In the genomic region with DNA sequence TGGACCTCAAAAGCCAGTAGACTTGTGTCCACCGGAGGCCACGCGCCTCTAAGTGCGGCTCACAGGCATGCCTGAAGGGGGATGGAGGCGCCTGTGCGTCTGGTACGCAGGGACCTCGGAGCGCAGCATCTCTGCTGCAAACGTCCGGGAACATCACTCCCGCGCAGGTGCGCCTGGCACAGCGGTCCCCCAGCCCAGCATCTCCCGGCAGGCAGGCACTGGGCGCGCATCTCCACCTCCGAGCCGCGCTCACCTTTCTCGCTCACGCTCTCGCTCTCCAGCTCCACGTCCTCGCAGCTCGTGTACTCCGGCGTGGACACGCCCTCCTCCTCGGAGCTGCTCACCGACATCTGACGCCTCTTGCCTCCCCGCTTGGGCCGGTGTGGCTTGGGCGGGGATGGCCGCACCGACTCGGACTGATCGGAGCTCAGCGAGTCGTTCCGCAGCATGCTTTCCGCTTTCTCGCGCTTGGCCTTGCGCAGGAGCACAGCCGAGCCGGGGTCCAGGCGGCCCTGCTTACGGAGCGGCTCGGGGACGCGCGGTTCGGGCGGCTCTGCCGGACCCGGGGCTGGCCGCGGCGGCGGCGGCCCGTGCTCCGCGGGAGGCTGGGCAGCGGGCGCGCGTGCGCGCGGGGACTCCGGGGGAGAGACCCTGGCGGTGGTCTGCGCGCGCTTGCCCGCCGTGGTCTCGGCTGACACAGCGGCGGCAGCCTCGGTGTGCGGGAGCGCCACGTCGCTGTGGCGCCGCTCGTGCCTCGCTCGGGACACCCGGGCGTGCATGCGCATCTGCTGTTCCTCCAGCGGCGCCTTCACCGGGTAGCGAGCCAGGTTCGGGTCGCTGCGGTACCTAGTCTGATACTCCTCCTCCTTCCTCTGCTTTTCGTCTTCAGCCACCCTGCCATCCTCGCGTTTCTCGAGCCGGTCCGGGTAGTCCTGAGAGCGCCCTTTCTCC, we compare ENCODE assay signal across 9 mouse cellular contexts.
DNase-seq lines count a peak whose midpoint lies in the region; ATAC-seq and TF ChIP-seq lines count a peak whose summit lies in the region.
"Had no signal": no experiment of that assay in that cellular context is flagged by ENCODE, and none has a peak within 500 bp of the region (broad histone marks: within the 10 kb centered on the region; RNA-seq: fewer than 3 reads in every experiment).

No protein-coding gene starts in this region.

- no peak for TF ChIP-seq POLR2A in kidney, adult 2 months (IDR thresholded peaks at IDR 0.05; ENCODE audit: low read depth, low read length)
- no peak for TF ChIP-seq POLR2A in small intestine, adult 2 months (IDR thresholded peaks at IDR 0.05; ENCODE audit: low read depth, low read length)

- peak; percentile 89 for ATAC-seq in forebrain, embryonic 11.5 days (replicated peaks; ENCODE audit: low FRiP score)
- peak; percentile 88 for ATAC-seq in hindbrain, postnatal 0 days
- no peak for ATAC-seq in monocyte, adult 5-6 weeks (replicated peaks; ENCODE audit: insufficient number of reproducible peaks, low FRiP score, low TSS enrichment, poor library complexity, severe bottlenecking)

- no peak overlapping the region for H3K27ac ChIP-seq in kidney, adult 2 months (ENCODE audit: insufficient read depth, low read depth, low read length)
- H3K27ac ChIP-seq in forebrain, embryonic 11.5 days (ENCODE audit: low read depth, low read length): no peak overlapping the region
- H3K27ac ChIP-seq in hindbrain, postnatal 0 days: peak overlapping the region; percentile 80
- no peak overlapping the region for H3K27ac ChIP-seq in small intestine, adult 2 months (ENCODE audit: insufficient read depth, low read depth, low read length)

- DNase-seq in kidney, postnatal 10 days: peak; percentile 39
- no peak for DNase-seq in kidney, adult 2 months
- DNase-seq in cerebellum, adult 11 months: peak; percentile 44
- DNase-seq in forebrain, embryonic 11.5 days (ENCODE audit: low spot score): peak; percentile 81
- DNase-seq in hindbrain, postnatal 0 days (ENCODE audit: low spot score): peak; percentile 72
- DNase-seq in lung, postnatal 10 days: peak; percentile 8

- no peaks in the 10 kb centered on the region for H3K9me3 ChIP-seq in forebrain, embryonic 11.5 days (ENCODE audit: control insufficient read depth, low read length)
- no peaks in the 10 kb centered on the region for H3K9me3 ChIP-seq in hindbrain, postnatal 0 days (ENCODE audit: low read length)

- H3K9ac ChIP-seq in forebrain, embryonic 11.5 days (ENCODE audit: low read length): peak overlapping the region; percentile 57
- H3K9ac ChIP-seq in hindbrain, postnatal 0 days (replicated peaks; ENCODE audit: low read length): peak overlapping the region; percentile 65

- H3K27me3 ChIP-seq in kidney, adult 2 months (replicated peaks; ENCODE audit: control insufficient read depth, insufficient read depth, low read length): no peaks in the 10 kb centered on the region; the same call in 1 of the 2 replicates
- peaks cover 11% of the 10 kb centered on the region for H3K27me3 ChIP-seq in forebrain, embryonic 11.5 days (ENCODE audit: control insufficient read depth, insufficient read depth, low read length)
- H3K27me3 ChIP-seq in hindbrain, postnatal 0 days (ENCODE audit: insufficient read depth, low read length): no peaks in the 10 kb centered on the region
- peaks cover 3% of the 10 kb centered on the region; the same call in 1 of the 2 replicates for H3K27me3 ChIP-seq in small intestine, adult 2 months (ENCODE audit: control insufficient read depth, insufficient read depth, low read length)

- WGBS in kidney, adult 2 months: 1% methylated on average over 110 of the region's 112 CpGs
- under 1% methylated on average over 110 of the region's 112 CpGs for WGBS in forebrain, embryonic 11.5 days
- 1% methylated on average over 107 of the region's 112 CpGs for WGBS in hindbrain, postnatal 0 days
- 3% methylated on average over 112 of the region's 112 CpGs for WGBS in small intestine, adult 2 months

- H3K4me3 ChIP-seq in kidney, adult 2 months (ENCODE audit: insufficient read depth, low read depth, low read length): no peak overlapping the region
- peak overlapping the region; percentile 63 for H3K4me3 ChIP-seq in forebrain, embryonic 11.5 days (ENCODE audit: low read depth, low read length)
- peak overlapping the region; percentile 72 for H3K4me3 ChIP-seq in hindbrain, postnatal 0 days (ENCODE audit: low read length)
- peak overlapping the region; percentile 25 for H3K4me3 ChIP-seq in small intestine, adult 2 months (ENCODE audit: low read depth, low read length)
- H3K4me3 ChIP-seq: myocyte had no signal

- TF ChIP-seq CTCF in kidney, adult 2 months (conservative IDR thresholded peaks at IDR 0.05; ENCODE audit: insufficient read depth, insufficient read length, low read depth, low read length): no peak
- TF ChIP-seq CTCF in hindbrain, postnatal 0 days (IDR thresholded peaks at IDR 0.05; ENCODE audit: low read depth): peak; percentile 52
- no peak for TF ChIP-seq CTCF in small intestine, adult 2 months (IDR thresholded peaks at IDR 0.05; ENCODE audit: extremely low read depth, insufficient read length, insufficient replicate concordance, low read depth, low read length)

- H3K4me1 ChIP-seq in kidney, adult 2 months (ENCODE audit: control insufficient read depth, insufficient read depth, low read length): no peaks in the 10 kb centered on the region
- no peaks in the 10 kb centered on the region for H3K4me1 ChIP-seq in forebrain, embryonic 11.5 days (replicated peaks; ENCODE audit: control insufficient read depth, insufficient read depth, low read length)
- no peaks in the 10 kb centered on the region for H3K4me1 ChIP-seq in hindbrain, postnatal 0 days (ENCODE audit: insufficient read depth, low read length)
- peaks cover 2% of the 10 kb centered on the region; the same call in 1 of the 2 replicates for H3K4me1 ChIP-seq in small intestine, adult 2 months (ENCODE audit: control insufficient read depth, insufficient read depth, insufficient read length, low read length)

- H3K4me2 ChIP-seq in forebrain, embryonic 11.5 days (ENCODE audit: low read depth, low read length, severe bottlenecking): peak overlapping the region; percentile 84
- peak overlapping the region; percentile 80 for H3K4me2 ChIP-seq in hindbrain, postnatal 0 days (ENCODE audit: low read depth, low read length)

- H3K36me3 ChIP-seq in kidney, adult 2 months (ENCODE audit: control insufficient read depth, insufficient read depth, low read length): no peaks in the 10 kb centered on the region
- H3K36me3 ChIP-seq in forebrain, embryonic 11.5 days (ENCODE audit: control insufficient read depth, insufficient read depth, low read length): no peaks in the 10 kb centered on the region
- H3K36me3 ChIP-seq in hindbrain, postnatal 0 days (ENCODE audit: insufficient read depth, low read length): no peaks in the 10 kb centered on the region
- H3K36me3 ChIP-seq in small intestine, adult 2 months (ENCODE audit: control insufficient read depth, insufficient read depth, low read length): no peaks in the 10 kb centered on the region
